Mouse (Mus musculus): ENCODE data around the gene Gm28047.

DNA sequence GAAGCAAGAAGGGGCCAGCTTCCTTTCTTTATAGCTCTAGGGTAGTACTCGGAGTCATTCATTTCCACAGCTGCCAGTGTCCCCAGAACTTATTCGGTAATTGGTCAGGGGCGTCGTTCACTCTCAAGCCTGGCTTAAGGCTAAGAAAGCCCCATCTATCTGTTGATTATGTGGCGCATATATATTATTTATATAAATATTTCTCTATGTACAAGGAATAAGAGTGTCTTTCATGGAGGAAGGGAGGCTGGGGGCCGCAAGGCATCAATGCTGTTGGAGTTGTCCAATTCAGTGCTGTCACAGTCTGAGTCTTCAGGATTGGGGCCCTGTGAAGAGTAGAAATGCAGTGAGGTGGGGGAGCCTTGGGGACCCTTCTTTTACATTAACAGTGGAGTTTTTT is 125.0 kb downstream of the Gm28047 start:
- TF ChIP-seq TAL1 (IDR thresholded peaks at IDR 0.05; ENCODE audit: low read length) (no peak), GATA1 (IDR thresholded peaks at IDR 0.05; ENCODE audit: low read length) (no peak)

Data from erythroblast, embryonic 14.5 days (primary cell).